Mouse (Mus musculus): ENCODE results near the gene Uhrf1.

Uhrf1 gene

GRCm38 (mm10) chr17:56275842-56276480, 27.2 kb upstream of the Uhrf1 start:
- DNase-seq (ENCODE audit: low spot score): no peak

GRCm38 (mm10) chr17:56276643-56277566, 26.2 kb upstream of the Uhrf1 start, which contains the start of gene Ticam1:
Gene Ticam1, minus strand, starts transcription at chr17:56276786.
- DNase-seq (ENCODE audit: low spot score): peak; percentile 95

- no peak for DNase-seq (ENCODE audit: low spot score)
Observed at GRCm38 (mm10) chr17:56277567-56277893, 25.6 kb upstream of the Uhrf1 start.

GRCm38 (mm10) chr17:56278340-56278739, 24.8 kb upstream of the Uhrf1 start:
- no peak for DNase-seq (ENCODE audit: low spot score)

GRCm38 (mm10) chr17:56279481-56280155, 23.5 kb upstream of the Uhrf1 start:
- DNase-seq (ENCODE audit: low spot score): no peak

GRCm38 (mm10) chr17:56281193-56281592, 21.9 kb upstream of the Uhrf1 start:
- no peak for DNase-seq (ENCODE audit: low spot score)

GRCm38 (mm10) chr17:56282802-56283201, 20.3 kb upstream of the Uhrf1 start:
- no peak for DNase-seq (ENCODE audit: low spot score)

GRCm38 (mm10) chr17:56283316-56283715, 19.8 kb upstream of the Uhrf1 start:
- no peak for DNase-seq (ENCODE audit: low spot score)

- no peak for DNase-seq (ENCODE audit: low spot score)
Observed at GRCm38 (mm10) chr17:56285995-56286394, 17.1 kb upstream of the Uhrf1 start.

GRCm38 (mm10) chr17:56287830-56288229, 15.3 kb upstream of the Uhrf1 start:
- no peak for DNase-seq (ENCODE audit: low spot score)

GRCm38 (mm10) chr17:56288866-56289265, 14.3 kb upstream of the Uhrf1 start:
- no peak for DNase-seq (ENCODE audit: low spot score)

- DNase-seq (ENCODE audit: low spot score): peak; percentile 87
Observed at GRCm38 (mm10) chr17:56289371-56290331, 13.5 kb upstream of the Uhrf1 start.

- peak; percentile 97 for DNase-seq (ENCODE audit: low spot score)
Observed at GRCm38 (mm10) chr17:56290388-56291170, 12.5 kb upstream of the Uhrf1 start.

GRCm38 (mm10) chr17:56291171-56291511, 12.0 kb upstream of the Uhrf1 start:
- DNase-seq (ENCODE audit: low spot score): peak; percentile 93

- no peak for DNase-seq (ENCODE audit: low spot score)
Observed at GRCm38 (mm10) chr17:56291826-56292475, 11.2 kb upstream of the Uhrf1 start.

- no peak for DNase-seq (ENCODE audit: low spot score)
Observed at GRCm38 (mm10) chr17:56292531-56293222, 10.4 kb upstream of the Uhrf1 start, which contains the start of gene Plin3. Gene Plin3, minus strand, starts transcription at chr17:56292873.

- no peak for DNase-seq (ENCODE audit: low spot score)
Observed at GRCm38 (mm10) chr17:56293291-56293690, 9.8 kb upstream of the Uhrf1 start.

GRCm38 (mm10) chr17:56294241-56294640, 8.9 kb upstream of the Uhrf1 start:
- no peak for DNase-seq (ENCODE audit: low spot score)

- DNase-seq (ENCODE audit: low spot score): no peak
Observed at GRCm38 (mm10) chr17:56296201-56296600, 6.9 kb upstream of the Uhrf1 start.

GRCm38 (mm10) chr17:56298238-56298637, 4.9 kb upstream of the Uhrf1 start:
- DNase-seq (ENCODE audit: low spot score): no peak

Data from embryo, embryonic 10.5 days (tissue).